Mouse (Mus musculus): Measurements from ENCODE around the gene Vtcn1. TPM values are rescaled to one million over a fixed set of nuclear protein-coding genes. Genes with fewer than 3 reads are reported as not detected.

Gene Vtcn1
- total RNA-seq, 1 experiment, result 0.31 TPM

- Histone ChIP-seq H3K4me3 (ENCODE audit: insufficient read depth in 1 of 2, low read depth in 1 of 2, low read length in 2 of 2, poor library complexity in 1 of 2, severe bottlenecking in 1 of 2) (no peak overlapping the region), H3K36me3 (ENCODE audit: control insufficient read depth, insufficient read depth, low read length, poor library complexity, severe bottlenecking) (peaks cover 50% of the 10 kb centered on the region), H3K27ac (ENCODE audit: insufficient read depth, low read depth, low read length, poor library complexity, severe bottlenecking) (no peak overlapping the region), H3K9ac (ENCODE audit: insufficient read depth, low read depth, low read length, poor library complexity, severe bottlenecking) (no peak overlapping the region), H3K4me1 (ENCODE audit: control insufficient read depth in 2 of 2, insufficient read depth in 2 of 2, low read length in 2 of 2, poor library complexity in 1 of 2) (no peaks in the 10 kb centered on the region), H3K9me3 (ENCODE audit: control insufficient read depth, insufficient read depth, low read depth, low read length) (no peaks in the 10 kb centered on the region)
- in situ Hi-C loops (cut with MboI; ENCODE audit: low sequenced_read_pairs in 2 of 2, unreplicated experiment in 2 of 2), result no loop called here
- no peak for TF ChIP-seq CHD2 (IDR thresholded peaks at IDR 0.05; ENCODE audit: low read depth, low read length)
- DNase-seq (ENCODE audit: low read depth, low spot score), result no peak
Observed at GRCm38 (mm10) chr3:100940496-100941037, 115.3 kb downstream of the Vtcn1 start.

Other genes with a start within 250 kb of the Vtcn1 start
- 55.3 and 90.5 TPM in 2 replicates for gene Man1a2, start 140.0 kb upstream of the Vtcn1 start, total RNA-seq (2012; rRNA removed)
- 4.8 and 5.5 TPM in 2 replicates for gene Trim45, start 96.7 kb downstream of the Vtcn1 start, total RNA-seq (2012; rRNA removed)
- gene Ttf2, start 144.2 kb downstream of the Vtcn1 start, total RNA-seq (2012; rRNA removed), result 39.0 and 50.5 TPM in 2 replicates
- gene Cd101, start 204.1 kb downstream of the Vtcn1 start, total RNA-seq (2012; rRNA removed), result 0.11 and 0.13 TPM in 2 replicates

Data from ES-E14 (cell line).